Mouse (Mus musculus) myocyte (in vitro differentiated cells): ENCODE measurements around the gene Gm5148.

ENCODE experiments used
- CEBPB ChIP-seq: IDR thresholded peaks from 2 replicates; pipeline ENCODE4 v1.6.1; 2011; ENCODE audit warnings: mild to moderate bottlenecking, moderate library complexity; ENCODE audit not compliant: poor library complexity, insufficient read depth, severe bottlenecking
- E2F4 ChIP-seq: IDR thresholded peaks from one replicate; pipeline ENCODE4 v1.6.1; 2011; ENCODE audit warnings: mild to moderate bottlenecking, control low read depth, moderate library complexity; ENCODE audit not compliant: insufficient read depth
- POLR2A ChIP-seq: IDR thresholded peaks from one replicate; pipeline ENCODE4 v1.6.1; 2011; ENCODE audit warnings: low read depth, mild to moderate bottlenecking, control low read depth, moderate library complexity; ENCODE audit not compliant: insufficient read length

DNA sequence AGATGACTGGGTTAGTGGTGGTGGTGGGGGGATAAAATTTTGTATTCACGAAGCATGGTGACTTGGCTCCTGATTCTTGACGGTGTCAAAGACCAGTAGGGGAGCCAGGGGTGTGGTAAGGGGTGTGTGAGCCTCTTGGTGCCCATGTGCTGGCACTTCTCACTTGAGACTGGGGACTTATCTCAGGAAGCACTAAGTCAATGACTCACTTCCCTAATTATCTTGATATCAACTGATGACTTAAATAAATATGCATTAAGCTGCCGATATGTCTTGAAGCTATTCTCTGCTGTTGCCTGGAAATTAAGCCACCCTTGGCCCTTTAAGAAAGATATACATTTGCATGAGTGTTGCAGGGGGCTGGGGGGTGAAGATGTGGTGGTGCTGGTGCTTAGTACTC lies 38.0 kb upstream of the Gm5148 start:
- TF ChIP-seq POLR2A (no peak), E2F4 (no peak), CEBPB (no peak)
